Mouse (Mus musculus): Measurements from ENCODE around the gene Hbs1l. TPM values are rescaled to one million over a fixed set of nuclear protein-coding genes. Genes with fewer than 3 reads are reported as not detected.

Hbs1l gene
- polyA plus RNA-seq, 1 experiment from 2014 or later, result 123 TPM

- H3K27ac ChIP-seq (ENCODE audit: low read length), result no peak overlapping the region
- H3K9me3 ChIP-seq (ENCODE audit: control insufficient read depth, low read length), result no peaks in the 10 kb centered on the region
- ATAC-seq, result no peak
- no peaks in the 10 kb centered on the region for H3K27me3 ChIP-seq (replicated peaks; ENCODE audit: control insufficient read depth, insufficient read depth, low read length)
- H3K4me1 ChIP-seq (replicated peaks; ENCODE audit: control insufficient read depth, insufficient read depth, low read length), result peaks cover 13% of the 10 kb centered on the region
- H3K4me2 ChIP-seq (ENCODE audit: low read length), result no peak overlapping the region
- 91% methylated on average over 2 of the region's 2 CpGs for WGBS
- peaks cover 7% of the 10 kb centered on the region; the same call in 1 of the 2 replicates for H3K36me3 ChIP-seq (ENCODE audit: control insufficient read depth, insufficient read depth)
- no peak overlapping the region for H3K4me3 ChIP-seq (replicated peaks; ENCODE audit: low read length)
- H3K9ac ChIP-seq (replicated peaks; ENCODE audit: low read depth, low read length), result no peak overlapping the region
Observed at GRCm38 (mm10) chr10:21298972-21299371, 3.2 kb downstream of the Hbs1l start.

- Histone ChIP-seq H3K27me3 (replicated peaks; ENCODE audit: control insufficient read depth, insufficient read depth, low read length) (no peaks in the 10 kb centered on the region), H3K9ac (replicated peaks; ENCODE audit: low read depth, low read length) (no peak overlapping the region), H3K27ac (ENCODE audit: low read length) (no peak overlapping the region), H3K4me3 (replicated peaks; ENCODE audit: low read length) (no peak overlapping the region), H3K4me2 (ENCODE audit: low read length) (no peak overlapping the region), H3K36me3 (ENCODE audit: control insufficient read depth, insufficient read depth) (peaks cover 10% of the 10 kb centered on the region), H3K9me3 (ENCODE audit: control insufficient read depth, low read length) (no peaks in the 10 kb centered on the region), H3K4me1 (replicated peaks; ENCODE audit: control insufficient read depth, insufficient read depth, low read length) (peaks cover 10% of the 10 kb centered on the region)
- 89% methylated on average over 7 of the region's 7 CpGs for WGBS
- ATAC-seq, result no peak
Observed at GRCm38 (mm10) chr10:21301822-21302221, 6.0 kb downstream of the Hbs1l start.

GRCm38 (mm10) chr10:21304672-21305632 lies 9.2 kb downstream of the Hbs1l start:
- no peak overlapping the region for H3K4me3 ChIP-seq (replicated peaks; ENCODE audit: low read length)
- no peak overlapping the region for H3K4me2 ChIP-seq (ENCODE audit: low read length)
- no peak for ATAC-seq
- WGBS, result 91% methylated on average over 11 of the region's 11 CpGs
- H3K27ac ChIP-seq (ENCODE audit: low read length), result no peak overlapping the region
- H3K36me3 ChIP-seq (ENCODE audit: control insufficient read depth, insufficient read depth), result peaks cover 7% of the 10 kb centered on the region
- no peaks in the 10 kb centered on the region for H3K27me3 ChIP-seq (replicated peaks; ENCODE audit: control insufficient read depth, insufficient read depth, low read length)
- no peaks in the 10 kb centered on the region for H3K4me1 ChIP-seq (replicated peaks; ENCODE audit: control insufficient read depth, insufficient read depth, low read length)
- no peaks in the 10 kb centered on the region for H3K9me3 ChIP-seq (ENCODE audit: control insufficient read depth, low read length)
- H3K9ac ChIP-seq (replicated peaks; ENCODE audit: low read depth, low read length), result no peak overlapping the region

- WGBS, result 68% methylated on average over 4 of the region's 4 CpGs
- H3K27ac ChIP-seq (ENCODE audit: low read length), result no peak overlapping the region
- H3K9me3 ChIP-seq (ENCODE audit: control insufficient read depth, low read length), result no peaks in the 10 kb centered on the region
- ATAC-seq, result peak; percentile 62; the same call in 1 of the 2 replicates
- peaks cover 2% of the 10 kb centered on the region; the same call in 1 of the 2 replicates for H3K4me1 ChIP-seq (replicated peaks; ENCODE audit: control insufficient read depth, insufficient read depth, low read length)
- H3K36me3 ChIP-seq (ENCODE audit: control insufficient read depth, insufficient read depth), result 0 out of 2 replicates have a peak, but pooled peaks cover 4% of the 10 kb centered on the region
- no peak overlapping the region for H3K9ac ChIP-seq (replicated peaks; ENCODE audit: low read depth, low read length)
- H3K4me2 ChIP-seq (ENCODE audit: low read length), result no peak overlapping the region
- no peak overlapping the region for H3K4me3 ChIP-seq (replicated peaks; ENCODE audit: low read length)
- H3K27me3 ChIP-seq (replicated peaks; ENCODE audit: control insufficient read depth, insufficient read depth, low read length), result no peaks in the 10 kb centered on the region
Observed at GRCm38 (mm10) chr10:21313732-21314131, 18.0 kb downstream of the Hbs1l start.

GRCm38 (mm10) chr10:21316123-21316522 lies 20.3 kb downstream of the Hbs1l start:
- H3K4me3 ChIP-seq (replicated peaks; ENCODE audit: low read length), result no peak overlapping the region
- peaks cover 2% of the 10 kb centered on the region; the same call in 1 of the 2 replicates for H3K4me1 ChIP-seq (replicated peaks; ENCODE audit: control insufficient read depth, insufficient read depth, low read length)
- no peak for ATAC-seq
- no peaks in the 10 kb centered on the region for H3K27me3 ChIP-seq (replicated peaks; ENCODE audit: control insufficient read depth, insufficient read depth, low read length)
- H3K9ac ChIP-seq (replicated peaks; ENCODE audit: low read depth, low read length), result no peak overlapping the region
- H3K9me3 ChIP-seq (ENCODE audit: control insufficient read depth, low read length), result no peaks in the 10 kb centered on the region
- no peak overlapping the region for H3K27ac ChIP-seq (ENCODE audit: low read length)
- H3K36me3 ChIP-seq (ENCODE audit: control insufficient read depth, insufficient read depth), result 0 out of 2 replicates have a peak, but pooled peaks cover 4% of the 10 kb centered on the region
- 78% methylated on average over 1 of the region's 1 CpGs for WGBS
- no peak overlapping the region for H3K4me2 ChIP-seq (ENCODE audit: low read length)

GRCm38 (mm10) chr10:21318250-21318649 lies 22.5 kb downstream of the Hbs1l start:
- H3K36me3 ChIP-seq (ENCODE audit: control insufficient read depth, insufficient read depth), result 0 out of 2 replicates have a peak, but pooled peaks cover 4% of the 10 kb centered on the region
- 87% methylated on average over 4 of the region's 4 CpGs for WGBS
- ATAC-seq, result no peak

GRCm38 (mm10) chr10:21318996-21319395 lies 23.2 kb downstream of the Hbs1l start:
- WGBS, result 100% methylated on average over 1 of the region's 1 CpGs
- Histone ChIP-seq H3K27ac (ENCODE audit: low read length) (no peak overlapping the region), H3K9me3 (ENCODE audit: control insufficient read depth, low read length) (no peaks in the 10 kb centered on the region), H3K36me3 (ENCODE audit: control insufficient read depth, insufficient read depth) (0 out of 2 replicates have a peak, but pooled peaks cover 4% of the 10 kb centered on the region), H3K27me3 (replicated peaks; ENCODE audit: control insufficient read depth, insufficient read depth, low read length) (no peaks in the 10 kb centered on the region), H3K4me3 (replicated peaks; ENCODE audit: low read length) (no peak overlapping the region), H3K4me1 (replicated peaks; ENCODE audit: control insufficient read depth, insufficient read depth, low read length) (no peaks in the 10 kb centered on the region), H3K4me2 (ENCODE audit: low read length) (no peak overlapping the region), H3K9ac (replicated peaks; ENCODE audit: low read depth, low read length) (no peak overlapping the region)
- ATAC-seq, result no peak

More at GRCm38 (mm10) chr10:21318250-21318649, 22.5 kb downstream of the Hbs1l start:
- Histone ChIP-seq H3K4me1 (replicated peaks; ENCODE audit: control insufficient read depth, insufficient read depth, low read length) (peaks cover 2% of the 10 kb centered on the region; the same call in 1 of the 2 replicates), H3K4me3 (replicated peaks; ENCODE audit: low read length) (no peak overlapping the region), H3K27ac (ENCODE audit: low read length) (no peak overlapping the region), H3K4me2 (ENCODE audit: low read length) (no peak overlapping the region), H3K9ac (replicated peaks; ENCODE audit: low read depth, low read length) (no peak overlapping the region), H3K27me3 (replicated peaks; ENCODE audit: control insufficient read depth, insufficient read depth, low read length) (no peaks in the 10 kb centered on the region), H3K9me3 (ENCODE audit: control insufficient read depth, low read length) (no peaks in the 10 kb centered on the region)

- Histone ChIP-seq H3K27ac (ENCODE audit: low read length) (no peak overlapping the region), H3K4me1 (replicated peaks; ENCODE audit: control insufficient read depth, insufficient read depth, low read length) (no peaks in the 10 kb centered on the region), H3K4me2 (ENCODE audit: low read length) (no peak overlapping the region), H3K4me3 (replicated peaks; ENCODE audit: low read length) (no peak overlapping the region), H3K9me3 (ENCODE audit: control insufficient read depth, low read length) (no peaks in the 10 kb centered on the region), H3K9ac (replicated peaks; ENCODE audit: low read depth, low read length) (no peak overlapping the region), H3K27me3 (replicated peaks; ENCODE audit: control insufficient read depth, insufficient read depth, low read length) (no peaks in the 10 kb centered on the region), H3K36me3 (ENCODE audit: control insufficient read depth, insufficient read depth) (0 out of 2 replicates have a peak, but pooled peaks cover 4% of the 10 kb centered on the region)
- ATAC-seq, result no peak
- 86% methylated on average over 6 of the region's 6 CpGs for WGBS
Observed at GRCm38 (mm10) chr10:21320601-21321000, 24.8 kb downstream of the Hbs1l start.

GRCm38 (mm10) chr10:21326352-21326751 lies 30.6 kb downstream of the Hbs1l start:
- Histone ChIP-seq H3K4me3 (replicated peaks; ENCODE audit: low read length) (no peak overlapping the region), H3K36me3 (ENCODE audit: control insufficient read depth, insufficient read depth) (peaks cover 3% of the 10 kb centered on the region; the same call in 1 of the 2 replicates), H3K4me2 (ENCODE audit: low read length) (no peak overlapping the region), H3K9me3 (ENCODE audit: control insufficient read depth, low read length) (no peaks in the 10 kb centered on the region), H3K27me3 (replicated peaks; ENCODE audit: control insufficient read depth, insufficient read depth, low read length) (no peaks in the 10 kb centered on the region), H3K27ac (ENCODE audit: low read length) (no peak overlapping the region), H3K4me1 (replicated peaks; ENCODE audit: control insufficient read depth, insufficient read depth, low read length) (no peaks in the 10 kb centered on the region), H3K9ac (replicated peaks; ENCODE audit: low read depth, low read length) (no peak overlapping the region)
- ATAC-seq, result no peak
- WGBS, result 90% methylated on average over 6 of the region's 6 CpGs
